Mouse (Mus musculus): Measurements from ENCODE around the gene Bcl9l. TPM values are rescaled to one million over a fixed set of nuclear protein-coding genes. Genes with fewer than 3 reads are reported as not detected.
A peak's percentile ranks its signal among the peaks of the same experiment; 100 is the strongest.

Gene Bcl9l
- polyA plus RNA-seq, 1 experiment from 2014 or later: 9.7 TPM

- no peaks in the 10 kb centered on the region for H3K27me3 ChIP-seq (replicated peaks; ENCODE audit: control insufficient read depth, insufficient read depth, low read length)
Observed at GRCm38 (mm10) chr9:44500163-44500533, 17.5 kb downstream of the Bcl9l start.

GRCm38 (mm10) chr9:44500638-44501175 is 18.1 kb downstream of the Bcl9l start:
- peaks cover 58% of the 10 kb centered on the region for H3K4me1 ChIP-seq (ENCODE audit: control insufficient read depth, insufficient read depth, low read depth, low read length)
- H3K9ac ChIP-seq (ENCODE audit: low read depth, low read length): no peak overlapping the region
- H3K9me3 ChIP-seq (ENCODE audit: control insufficient read depth, low read length): no peaks in the 10 kb centered on the region
- 0 out of 2 replicates have a peak overlapping the region, but pooled peaks have one; percentile 14 for H3K27ac ChIP-seq (ENCODE audit: low read depth, low read length)
- H3K27me3 ChIP-seq (replicated peaks; ENCODE audit: control insufficient read depth, insufficient read depth, low read length): no peaks in the 10 kb centered on the region
- no peak overlapping the region for H3K4me2 ChIP-seq (ENCODE audit: low read length)
- 53% methylated on average over 8 of the region's 8 CpGs for WGBS
- 0 out of 2 replicates have a peak, but pooled peaks cover 3% of the 10 kb centered on the region for H3K36me3 ChIP-seq (ENCODE audit: control insufficient read depth, insufficient read depth, low read length)
- ATAC-seq: no peak
- H3K4me3 ChIP-seq (ENCODE audit: low read length): no peak overlapping the region

More at GRCm38 (mm10) chr9:44500163-44500533, 17.5 kb downstream of the Bcl9l start:
- peak overlapping the region; percentile 71; the same call in 1 of the 2 replicates for H3K9ac ChIP-seq (ENCODE audit: low read depth, low read length)
- peak overlapping the region; percentile 90 for H3K4me2 ChIP-seq (ENCODE audit: low read length)
- peaks cover 61% of the 10 kb centered on the region for H3K4me1 ChIP-seq (ENCODE audit: control insufficient read depth, insufficient read depth, low read depth, low read length)
- H3K36me3 ChIP-seq (ENCODE audit: control insufficient read depth, insufficient read depth, low read length): no peaks in the 10 kb centered on the region
- H3K9me3 ChIP-seq (ENCODE audit: control insufficient read depth, low read length): no peaks in the 10 kb centered on the region
- peak overlapping the region; percentile 85 for H3K27ac ChIP-seq (ENCODE audit: low read depth, low read length)
- H3K4me3 ChIP-seq (ENCODE audit: low read length): no peak overlapping the region
- WGBS: 36% methylated on average over 5 of the region's 5 CpGs
- ATAC-seq: no peak

GRCm38 (mm10) chr9:44501206-44501879 is 18.7 kb downstream of the Bcl9l start:
- Histone ChIP-seq H3K9me3 (ENCODE audit: control insufficient read depth, low read length) (no peaks in the 10 kb centered on the region), H3K27ac (ENCODE audit: low read depth, low read length) (no peak overlapping the region), H3K27me3 (replicated peaks; ENCODE audit: control insufficient read depth, insufficient read depth, low read length) (no peaks in the 10 kb centered on the region), H3K4me2 (ENCODE audit: low read length) (no peak overlapping the region), H3K4me1 (ENCODE audit: control insufficient read depth, insufficient read depth, low read depth, low read length) (peaks cover 58% of the 10 kb centered on the region), H3K4me3 (ENCODE audit: low read length) (no peak overlapping the region), H3K36me3 (ENCODE audit: control insufficient read depth, insufficient read depth, low read length) (peaks cover 8% of the 10 kb centered on the region; the same call in 1 of the 2 replicates), H3K9ac (ENCODE audit: low read depth, low read length) (no peak overlapping the region)
- WGBS: 43% methylated on average over 10 of the region's 10 CpGs
- no peak for ATAC-seq

- no peak overlapping the region for H3K4me3 ChIP-seq (ENCODE audit: low read length)
- no peak for ATAC-seq
- 2% methylated on average over 4 of the region's 4 CpGs for WGBS
Observed at GRCm38 (mm10) chr9:44502006-44502405, 19.4 kb downstream of the Bcl9l start.

GRCm38 (mm10) chr9:44504893-44505823 is 22.5 kb downstream of the Bcl9l start:
- Histone ChIP-seq H3K36me3 (ENCODE audit: control insufficient read depth, insufficient read depth, low read length) (peaks cover 28% of the 10 kb centered on the region), H3K27ac (ENCODE audit: low read depth, low read length) (no peak overlapping the region; the same call in 1 of the 2 replicates), H3K9me3 (ENCODE audit: control insufficient read depth, low read length) (no peaks in the 10 kb centered on the region), H3K4me2 (ENCODE audit: low read length) (no peak overlapping the region), H3K4me1 (ENCODE audit: control insufficient read depth, insufficient read depth, low read depth, low read length) (peaks cover 34% of the 10 kb centered on the region), H3K4me3 (ENCODE audit: low read length) (no peak overlapping the region), H3K9ac (ENCODE audit: low read depth, low read length) (no peak overlapping the region), H3K27me3 (replicated peaks; ENCODE audit: control insufficient read depth, insufficient read depth, low read length) (no peaks in the 10 kb centered on the region)
- WGBS: 70% methylated on average over 20 of the region's 20 CpGs
- ATAC-seq: peak; percentile 18; the same call in 1 of the 2 replicates

More at GRCm38 (mm10) chr9:44502006-44502405, 19.4 kb downstream of the Bcl9l start:
- Histone ChIP-seq H3K27ac (ENCODE audit: low read depth, low read length) (no peak overlapping the region), H3K4me1 (ENCODE audit: control insufficient read depth, insufficient read depth, low read depth, low read length) (peaks cover 51% of the 10 kb centered on the region), H3K9ac (ENCODE audit: low read depth, low read length) (no peak overlapping the region), H3K27me3 (replicated peaks; ENCODE audit: control insufficient read depth, insufficient read depth, low read length) (no peaks in the 10 kb centered on the region), H3K4me2 (ENCODE audit: low read length) (no peak overlapping the region), H3K36me3 (ENCODE audit: control insufficient read depth, insufficient read depth, low read length) (peaks cover 14% of the 10 kb centered on the region), H3K9me3 (ENCODE audit: control insufficient read depth, low read length) (no peaks in the 10 kb centered on the region)

GRCm38 (mm10) chr9:44505824-44506467 is 23.3 kb downstream of the Bcl9l start:
- WGBS: 51% methylated on average over 20 of the region's 23 CpGs
- no peak overlapping the region for H3K9ac ChIP-seq (ENCODE audit: low read depth, low read length)
- peaks cover 35% of the 10 kb centered on the region for H3K4me1 ChIP-seq (ENCODE audit: control insufficient read depth, insufficient read depth, low read depth, low read length)
- no peaks in the 10 kb centered on the region for H3K9me3 ChIP-seq (ENCODE audit: control insufficient read depth, low read length)
- no peak overlapping the region for H3K4me2 ChIP-seq (ENCODE audit: low read length)
- no peak overlapping the region for H3K4me3 ChIP-seq (ENCODE audit: low read length)
- H3K36me3 ChIP-seq (ENCODE audit: control insufficient read depth, insufficient read depth, low read length): peaks cover 28% of the 10 kb centered on the region
- ATAC-seq: no peak
- no peaks in the 10 kb centered on the region for H3K27me3 ChIP-seq (replicated peaks; ENCODE audit: control insufficient read depth, insufficient read depth, low read length)
- no peak overlapping the region for H3K27ac ChIP-seq (ENCODE audit: low read depth, low read length)

GRCm38 (mm10) chr9:44506566-44506965 is 23.9 kb downstream of the Bcl9l start:
- H3K9ac ChIP-seq (ENCODE audit: low read depth, low read length): no peak overlapping the region
- H3K27ac ChIP-seq (ENCODE audit: low read depth, low read length): no peak overlapping the region
- ATAC-seq: no peak
- H3K4me2 ChIP-seq (ENCODE audit: low read length): no peak overlapping the region
- WGBS: 91% methylated on average over 13 of the region's 13 CpGs
- H3K9me3 ChIP-seq (ENCODE audit: control insufficient read depth, low read length): no peaks in the 10 kb centered on the region
- no peak overlapping the region for H3K4me3 ChIP-seq (ENCODE audit: low read length)
- peaks cover 32% of the 10 kb centered on the region for H3K4me1 ChIP-seq (ENCODE audit: control insufficient read depth, insufficient read depth, low read depth, low read length)
- no peaks in the 10 kb centered on the region for H3K27me3 ChIP-seq (replicated peaks; ENCODE audit: control insufficient read depth, insufficient read depth, low read length)
- H3K36me3 ChIP-seq (ENCODE audit: control insufficient read depth, insufficient read depth, low read length): peaks cover 28% of the 10 kb centered on the region

- no peak for ATAC-seq
- Histone ChIP-seq H3K27me3 (replicated peaks; ENCODE audit: control insufficient read depth, insufficient read depth, low read length) (no peaks in the 10 kb centered on the region), H3K9me3 (ENCODE audit: control insufficient read depth, low read length) (no peaks in the 10 kb centered on the region), H3K4me3 (ENCODE audit: low read length) (no peak overlapping the region), H3K36me3 (ENCODE audit: control insufficient read depth, insufficient read depth, low read length) (peaks cover 28% of the 10 kb centered on the region), H3K9ac (ENCODE audit: low read depth, low read length) (no peak overlapping the region), H3K4me2 (ENCODE audit: low read length) (no peak overlapping the region), H3K4me1 (ENCODE audit: control insufficient read depth, insufficient read depth, low read depth, low read length) (peaks cover 27% of the 10 kb centered on the region), H3K27ac (ENCODE audit: low read depth, low read length) (no peak overlapping the region)
- 88% methylated on average over 6 of the region's 6 CpGs for WGBS
Observed at GRCm38 (mm10) chr9:44507345-44507744, 24.7 kb downstream of the Bcl9l start.
